8 mouse cellular contexts compared by ENCODE assay signal in genomic region chr5:35756997-35757638, GRCm38 (mm10). TPM values are rescaled to one million over a fixed set of nuclear protein-coding genes. Genes with fewer than 3 reads are reported as not detected.
DNase-seq lines count a peak whose midpoint lies in the region; ATAC-seq and TF ChIP-seq lines count a peak whose summit lies in the region.

No protein-coding gene starts in this region.

- peaks cover 79% of the 10 kb centered on the region for H3K27me3 ChIP-seq in heart, embryonic 10.5 days (ENCODE audit: insufficient read depth, poor library complexity, severe bottlenecking)
- H3K27me3 ChIP-seq in embryonic facial prominence, embryonic 11.5 days (ENCODE audit: control insufficient read depth, insufficient read depth, low read length): peaks cover 26% of the 10 kb centered on the region
- H3K27me3 ChIP-seq in hindbrain, postnatal 0 days (ENCODE audit: insufficient read depth, low read length): no peaks in the 10 kb centered on the region
- peaks cover 57% of the 10 kb centered on the region for H3K27me3 ChIP-seq in limb, embryonic 13.5 days
- H3K27me3 ChIP-seq in neural tube, embryonic 12.5 days (replicated peaks): peaks cover 31% of the 10 kb centered on the region

- ATAC-seq in embryonic facial prominence, embryonic 11.5 days (replicated peaks; ENCODE audit: insufficient number of reproducible peaks, low FRiP score, low TSS enrichment, low read depth): peak; percentile 2; the same call in 1 of the 2 replicates
- ATAC-seq in hindbrain, postnatal 0 days: peak; percentile 44
- no peak for ATAC-seq in limb, embryonic 13.5 days (ENCODE audit: low FRiP score, low read depth)
- peak; percentile 45; the same call in 1 of the 2 replicates for ATAC-seq in neural tube, embryonic 12.5 days (ENCODE audit: low FRiP score, low read depth)

- H3K4me1 ChIP-seq in heart, embryonic 10.5 days: peaks cover 25% of the 10 kb centered on the region
- peaks cover 3 to 10% of the 10 kb centered on the region in 2 experiments; a peak in 2 of 4 replicates for H3K4me1 ChIP-seq in ES-E14 (ENCODE audit: control insufficient read depth in 2 of 2, insufficient read depth in 2 of 2, low read length in 2 of 2, poor library complexity in 1 of 2)
- no peaks in the 10 kb centered on the region; the same call in 1 of the 2 replicates for H3K4me1 ChIP-seq in embryonic facial prominence, embryonic 11.5 days (ENCODE audit: control insufficient read depth, insufficient read depth, low read length)
- peaks cover 12% of the 10 kb centered on the region for H3K4me1 ChIP-seq in hindbrain, postnatal 0 days (ENCODE audit: insufficient read depth, low read length)
- H3K4me1 ChIP-seq in limb, embryonic 13.5 days: peaks cover 10% of the 10 kb centered on the region
- H3K4me1 ChIP-seq in neural tube, embryonic 12.5 days: peaks cover 11% of the 10 kb centered on the region

- H3K4me2 ChIP-seq in embryonic facial prominence, embryonic 11.5 days (ENCODE audit: low read depth, low read length): peak overlapping the region; percentile 97
- peak overlapping the region; percentile 90 for H3K4me2 ChIP-seq in hindbrain, postnatal 0 days (ENCODE audit: low read depth, low read length)
- peak overlapping the region; percentile 99 for H3K4me2 ChIP-seq in limb, embryonic 13.5 days (replicated peaks)
- H3K4me2 ChIP-seq in neural tube, embryonic 12.5 days (replicated peaks): peak overlapping the region; percentile 97

- no peak for DNase-seq in heart, embryonic 10.5 days (ENCODE audit: low spot score)
- DNase-seq in heart, adult 8-10 months (ENCODE audit: low spot score): no peak
- no peak for DNase-seq in ES-E14 (ENCODE audit: low read depth, low spot score)
- DNase-seq in embryonic facial prominence, embryonic 11.5 days (ENCODE audit: low spot score): no peak
- peak; percentile 75 for DNase-seq in hindbrain, postnatal 0 days (ENCODE audit: low spot score)
- DNase-seq in adrenal gland, postnatal 14 days: no peak

- H3K4me3 ChIP-seq in heart, embryonic 10.5 days: peak overlapping the region; percentile 65
- H3K4me3 ChIP-seq in ES-E14 (ENCODE audit: insufficient read depth in 1 of 2, low read depth in 1 of 2, low read length in 2 of 2, poor library complexity in 1 of 2, severe bottlenecking in 1 of 2): peak overlapping the region; percentile 16 to 88
- H3K4me3 ChIP-seq in embryonic facial prominence, embryonic 11.5 days (ENCODE audit: low read depth, low read length): peak overlapping the region; percentile 49
- H3K4me3 ChIP-seq in hindbrain, postnatal 0 days (ENCODE audit: low read length): peak overlapping the region; percentile 66
- peak overlapping the region; percentile 61 for H3K4me3 ChIP-seq in limb, embryonic 13.5 days
- H3K4me3 ChIP-seq in neural tube, embryonic 12.5 days: peak overlapping the region; percentile 46

- H3K9ac ChIP-seq in ES-E14 (ENCODE audit: insufficient read depth, low read depth, low read length, poor library complexity, severe bottlenecking): peak overlapping the region; percentile 12; the same call in 1 of the 2 replicates
- no peak overlapping the region for H3K9ac ChIP-seq in embryonic facial prominence, embryonic 11.5 days (replicated peaks; ENCODE audit: low read length)
- peak overlapping the region; percentile 31; the same call in 1 of the 2 replicates for H3K9ac ChIP-seq in hindbrain, postnatal 0 days (replicated peaks; ENCODE audit: low read length)
- no peak overlapping the region for H3K9ac ChIP-seq in limb, embryonic 13.5 days
- peak overlapping the region; percentile 36 for H3K9ac ChIP-seq in neural tube, embryonic 12.5 days

- no peaks in the 10 kb centered on the region for H3K36me3 ChIP-seq in heart, embryonic 10.5 days
- H3K36me3 ChIP-seq in ES-E14 (ENCODE audit: control insufficient read depth, insufficient read depth, low read length, poor library complexity, severe bottlenecking): no peaks in the 10 kb centered on the region
- H3K36me3 ChIP-seq in embryonic facial prominence, embryonic 11.5 days (replicated peaks; ENCODE audit: control insufficient read depth, insufficient read depth, low read depth, low read length): no peaks in the 10 kb centered on the region
- H3K36me3 ChIP-seq in hindbrain, postnatal 0 days (ENCODE audit: insufficient read depth, low read length): no peaks in the 10 kb centered on the region
- H3K36me3 ChIP-seq in limb, embryonic 13.5 days: no peaks in the 10 kb centered on the region
- no peaks in the 10 kb centered on the region for H3K36me3 ChIP-seq in neural tube, embryonic 12.5 days

- H3K9me3 ChIP-seq in heart, embryonic 10.5 days: no peaks in the 10 kb centered on the region
- H3K9me3 ChIP-seq in ES-E14 (ENCODE audit: control insufficient read depth, insufficient read depth, low read depth, low read length): no peaks in the 10 kb centered on the region
- H3K9me3 ChIP-seq in embryonic facial prominence, embryonic 11.5 days (replicated peaks; ENCODE audit: control insufficient read depth, low read length): no peaks in the 10 kb centered on the region
- no peaks in the 10 kb centered on the region for H3K9me3 ChIP-seq in hindbrain, postnatal 0 days (ENCODE audit: low read length)
- H3K9me3 ChIP-seq in limb, embryonic 13.5 days: no peaks in the 10 kb centered on the region
- no peaks in the 10 kb centered on the region for H3K9me3 ChIP-seq in neural tube, embryonic 12.5 days

- TF ChIP-seq CTCF in hindbrain, postnatal 0 days (IDR thresholded peaks at IDR 0.05; ENCODE audit: low read depth): peak; percentile 51

- 12% methylated on average over 25 of the region's 26 CpGs for WGBS in heart, embryonic 10.5 days
- WGBS in embryonic facial prominence, embryonic 11.5 days: 10% methylated on average over 25 of the region's 26 CpGs
- WGBS in hindbrain, postnatal 0 days: 7% methylated on average over 25 of the region's 26 CpGs
- WGBS in limb, embryonic 13.5 days: 11% methylated on average over 25 of the region's 26 CpGs
- 10% methylated on average over 21 of the region's 26 CpGs for WGBS in neural tube, embryonic 12.5 days

- no peak overlapping the region; the same call in 1 of the 2 replicates for H3K27ac ChIP-seq in heart, embryonic 10.5 days
- no peak overlapping the region for H3K27ac ChIP-seq in ES-E14 (ENCODE audit: insufficient read depth, low read depth, low read length, poor library complexity, severe bottlenecking)
- H3K27ac ChIP-seq in embryonic facial prominence, embryonic 11.5 days (replicated peaks; ENCODE audit: low read depth, low read length): no peak overlapping the region
- peak overlapping the region; percentile 64 for H3K27ac ChIP-seq in hindbrain, postnatal 0 days
- H3K27ac ChIP-seq in limb, embryonic 13.5 days: no peak overlapping the region
- H3K27ac ChIP-seq in neural tube, embryonic 12.5 days: no peak overlapping the region

- in situ Hi-C loops in ES-E14 (cut with MboI; ENCODE audit: low sequenced_read_pairs in 2 of 2, unreplicated experiment in 2 of 2): no loop called here

TF ChIP-seq in ES-E14, 5 proteins besides CTCF, POLR2A, EP300 and RAD21:
- TF ChIP-seq ZNF384 (IDR thresholded peaks at IDR 0.05; ENCODE audit: low read depth, low read length): no peak
- TF ChIP-seq MAFK (IDR thresholded peaks at IDR 0.05; ENCODE audit: insufficient read depth, low read depth, low read length): no peak
- TF ChIP-seq CHD2 (IDR thresholded peaks at IDR 0.05; ENCODE audit: low read depth, low read length): no peak
- no peak for TF ChIP-seq HCFC1 (IDR thresholded peaks at IDR 0.05; ENCODE audit: borderline replicate concordance, insufficient read depth, low read length)
- no peak for TF ChIP-seq ZC3H11A (IDR thresholded peaks at IDR 0.05; ENCODE audit: borderline replicate concordance, low read depth, low read length)

RNA-seq across cellular contexts. Expression of gene Ablim2, which starts 0.6 kb away (rescaled TPM):
- 1.7 and 2.6 TPM in 2 replicates for polyA plus RNA-seq in heart, embryonic 10.5 days (2016; fragmentation: Nextera tagmentation; extraction: Ambion mirVana)
- 10 to 100 TPM; 18.5 to 28.5 (median 20.9) TPM for total RNA-seq in heart, adult 8-10 months (2022)
- 0.95 and 1.6 TPM in 2 replicates for total RNA-seq in ES-E14 (2012; rRNA removed)
- 0.20 and 0.55 TPM in 2 replicates for polyA plus RNA-seq in embryonic facial prominence, embryonic 11.5 days (2014; fragmentation: Nextera tagmentation; extraction: Ambion mirVana)
- total RNA-seq in hindbrain, postnatal 0 days (2014; rRNA removed): 35.7 and 44.6 TPM in 2 replicates
- 26.3 and 30.0 TPM in 2 replicates for polyA plus RNA-seq in hindbrain, postnatal 0 days (2015; fragmentation: Nextera tagmentation; extraction: Ambion mirVana)
- 1.1 and 1.8 TPM in 2 replicates for polyA plus RNA-seq in limb, embryonic 13.5 days (2015; fragmentation: Nextera tagmentation; extraction: Ambion mirVana)
- polyA plus RNA-seq in neural tube, embryonic 12.5 days (2016; fragmentation: Nextera tagmentation; extraction: Ambion mirVana): 3.0 and 4.4 TPM in 2 replicates
- 3.0 and 4.0 TPM in 2 replicates for total RNA-seq in adrenal gland, postnatal 14 days (2021)

RNA-seq across cellular contexts. Expression of gene Sh3tc1, which starts 17.3 kb away (rescaled TPM):
- polyA plus RNA-seq in heart, embryonic 10.5 days (2016; fragmentation: Nextera tagmentation; extraction: Ambion mirVana): 7.8 and 13.1 TPM in 2 replicates
- 1 to 10 TPM; 6.5 to 9.1 (median 7.9) TPM for total RNA-seq in heart, adult 8-10 months (2022)
- total RNA-seq in ES-E14 (2012; rRNA removed): 5.1 and 5.9 TPM in 2 replicates
- polyA plus RNA-seq in embryonic facial prominence, embryonic 11.5 days (2014; fragmentation: Nextera tagmentation; extraction: Ambion mirVana): 2.9 TPM in 2 replicates
- 2.8 and 4.1 TPM in 2 replicates for total RNA-seq in hindbrain, postnatal 0 days (2014; rRNA removed)
- 1.8 and 2.0 TPM in 2 replicates for polyA plus RNA-seq in hindbrain, postnatal 0 days (2015; fragmentation: Nextera tagmentation; extraction: Ambion mirVana)
- 5.1 and 5.3 TPM in 2 replicates for polyA plus RNA-seq in limb, embryonic 13.5 days (2015; fragmentation: Nextera tagmentation; extraction: Ambion mirVana)
- 3.4 and 3.6 TPM in 2 replicates for polyA plus RNA-seq in neural tube, embryonic 12.5 days (2016; fragmentation: Nextera tagmentation; extraction: Ambion mirVana)
- 14.9 and 15.0 TPM in 2 replicates for total RNA-seq in adrenal gland, postnatal 14 days (2021)

Comparison
In these comparisons a context has a peak if more than half of its experiments do, and no peak if none do; other contexts are left out.
1. H3K9ac ChIP-seq: peak in ES-E14 (single experiment), hindbrain, postnatal 0 days (single experiment) and neural tube, embryonic 12.5 days (single experiment); none in embryonic facial prominence, embryonic 11.5 days (single experiment) and limb, embryonic 13.5 days (single experiment).
2. Peak in every context shown above with its lines, with median percentiles within 50 percentile points of each other: H3K4me3 ChIP-seq and H3K4me2 ChIP-seq.